Mouse (Mus musculus): ENCODE measurements at regions not wholly inside any gene's neighbourhood (a gene's known extent, or its start where the extent isn't known, plus 50 kb on each side); places are given as distances from the start of the nearest gene placed in this dataset.
"Not testable (repeated sequence)": the region's sequence is repeated elsewhere in the genome, so short reads cannot be mapped to it uniquely, and the experiment has no call there.

DNA sequence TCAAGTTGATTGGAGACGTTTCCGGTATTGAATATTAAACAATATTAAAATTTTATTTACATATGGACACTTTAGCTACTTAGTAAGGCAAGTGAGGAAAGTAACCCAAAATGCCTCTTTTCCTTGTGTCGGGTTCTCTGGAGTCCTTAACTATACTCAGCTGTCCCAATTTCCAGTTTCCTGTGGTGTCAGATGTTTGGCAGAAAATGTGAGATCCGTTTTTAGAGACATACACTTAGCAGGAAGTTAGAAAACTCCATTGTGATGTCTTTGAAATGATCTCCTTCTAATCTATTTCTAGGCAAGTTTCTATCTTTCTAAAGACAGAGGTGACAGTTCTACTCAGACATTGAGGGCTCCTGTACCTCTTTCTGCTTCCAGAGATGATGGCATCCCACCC lies 168.9 kb upstream of the Plcxd3 start:
- DNase-seq (ENCODE audit: extremely low spot score in 1 of 2, low spot score in 1 of 2), result peak in 1 of 2 experiments; percentile 61

DNA sequence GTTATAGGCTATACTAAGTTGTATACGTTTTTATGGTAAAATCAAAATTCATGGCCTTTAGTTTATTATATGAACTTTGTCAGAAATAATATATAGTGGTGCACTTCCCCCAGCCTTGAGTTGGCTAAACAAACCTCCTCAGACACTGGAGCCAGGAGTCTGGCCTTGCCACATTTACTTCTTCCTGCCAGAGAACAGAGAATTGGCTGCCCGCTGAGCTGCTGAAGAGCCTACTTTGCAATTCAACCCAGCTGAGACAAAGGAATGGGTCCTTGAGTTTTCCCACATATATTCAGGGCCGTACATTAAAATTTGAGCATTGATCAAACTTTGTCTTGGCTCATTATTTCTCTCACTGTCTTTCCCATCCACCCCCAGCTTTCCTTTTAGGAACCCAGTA lies 161.9 kb upstream of the Plcxd3 start:
- no peak for DNase-seq (ENCODE audit: extremely low spot score in 1 of 2, low spot score in 1 of 2)

DNA sequence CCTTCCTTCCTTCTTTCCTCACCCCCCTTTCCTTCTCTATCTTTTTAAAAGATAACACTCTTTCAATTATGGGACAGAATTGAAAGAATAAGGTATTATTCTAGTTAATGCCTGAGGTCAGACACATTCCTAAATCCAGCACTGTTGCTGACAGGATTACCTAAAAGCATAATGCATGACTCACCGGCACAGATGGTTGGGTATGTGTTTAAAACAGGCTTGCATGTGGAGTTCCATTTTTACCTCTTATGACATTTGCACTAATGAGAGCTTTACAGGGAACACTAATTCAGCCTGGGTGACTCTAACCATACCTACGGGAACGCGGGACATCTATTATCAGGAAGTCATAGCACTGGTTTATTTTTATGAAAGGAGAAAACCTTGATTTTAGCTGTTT lies 156.2 kb upstream of the Plcxd3 start:
- peak; percentile 50 to 74 for DNase-seq (ENCODE audit: extremely low spot score in 1 of 2, low spot score in 1 of 2)

DNA sequence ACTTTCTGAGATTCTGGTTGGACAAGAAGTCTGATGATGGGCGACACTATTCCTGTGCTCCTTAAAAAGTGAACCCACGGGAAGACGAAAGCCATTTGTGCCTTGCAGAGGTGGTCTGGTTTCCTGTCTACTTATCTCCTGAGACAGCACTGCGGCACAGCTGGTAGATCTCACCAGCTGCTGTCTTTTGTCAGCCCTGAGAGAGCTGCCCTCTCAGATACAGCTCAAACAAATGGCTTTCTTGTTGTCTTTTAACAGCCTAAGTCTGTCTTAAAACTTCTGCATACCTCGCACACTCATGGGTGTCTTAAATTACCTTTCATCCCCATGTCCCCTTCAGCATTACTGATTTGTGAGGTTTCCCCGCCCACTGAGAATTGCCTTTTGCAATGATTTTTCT lies 147.2 kb upstream of the Plcxd3 start:
- DNase-seq (ENCODE audit: extremely low spot score in 1 of 2, low spot score in 1 of 2), result no peak

DNA sequence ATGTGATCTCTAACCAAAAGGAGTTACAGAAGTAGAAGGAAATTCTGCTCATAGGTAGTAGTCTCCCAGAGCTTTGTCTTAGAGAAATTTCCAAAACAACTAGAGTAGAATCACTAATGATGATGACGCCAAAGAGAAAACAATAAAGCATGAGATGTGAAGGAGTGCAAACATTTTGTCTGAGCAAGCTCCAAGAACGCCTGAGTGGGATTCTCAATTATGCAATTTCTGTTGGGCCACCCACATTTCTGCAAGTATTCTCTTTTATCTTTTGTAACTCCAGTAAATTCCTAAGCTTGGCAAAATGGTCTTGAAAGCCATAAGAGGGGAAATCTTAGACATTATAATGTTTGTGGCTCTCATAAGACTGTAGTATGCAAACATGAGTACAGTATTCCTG lies 134.6 kb upstream of the Plcxd3 start:
- peak in 1 of 2 experiments; percentile 31 for DNase-seq (ENCODE audit: extremely low spot score in 1 of 2, low spot score in 1 of 2)

DNA sequence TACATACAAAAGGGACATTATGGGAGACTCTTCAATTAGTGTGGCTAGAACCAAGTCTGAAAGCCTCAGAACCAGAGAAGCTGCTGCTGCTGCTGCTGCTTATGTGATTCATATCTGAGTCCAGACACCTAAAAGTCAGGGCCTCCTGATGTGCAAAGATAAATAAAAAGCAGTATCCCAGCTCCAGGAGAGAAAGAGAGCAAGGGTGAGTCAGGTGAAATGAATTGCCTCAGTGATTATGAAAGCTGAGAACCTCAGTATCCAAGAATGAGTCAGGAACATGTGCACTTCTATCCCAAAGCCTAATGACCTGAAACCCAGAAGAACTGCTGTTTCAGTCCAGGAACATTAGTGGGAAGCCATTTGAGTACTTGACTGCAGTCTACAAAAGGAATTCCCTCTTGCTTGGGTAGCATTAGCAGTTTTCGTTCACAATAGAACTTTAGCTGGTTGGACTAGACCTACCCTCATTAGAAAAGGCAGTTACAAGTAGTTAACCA lies 127.6 kb upstream of the Plcxd3 start:
- no peak for DNase-seq (ENCODE audit: extremely low spot score in 1 of 2, low spot score in 1 of 2)

DNA sequence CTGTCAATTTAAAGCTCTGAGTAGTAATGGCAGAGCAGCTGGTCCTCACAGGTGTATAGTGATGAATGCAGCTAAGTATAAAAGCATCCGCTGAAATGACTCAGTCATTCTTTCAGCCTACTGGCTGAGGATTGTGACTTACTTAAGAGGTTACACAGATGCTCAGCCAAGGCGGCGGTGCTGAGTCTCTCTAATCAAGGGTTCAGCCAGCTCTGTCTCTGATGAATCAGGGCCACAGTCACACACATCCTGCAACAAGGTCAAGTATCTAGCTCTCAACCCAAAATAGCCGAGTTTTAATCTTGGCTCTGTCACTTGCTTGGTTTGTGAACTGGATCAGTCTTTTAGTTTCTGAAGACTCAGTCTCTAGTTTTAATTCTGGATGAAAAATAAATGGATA lies 110.7 kb upstream of the Plcxd3 start:
- peak in 1 of 2 experiments; percentile 6 for DNase-seq (ENCODE audit: extremely low spot score in 1 of 2, low spot score in 1 of 2)

DNA sequence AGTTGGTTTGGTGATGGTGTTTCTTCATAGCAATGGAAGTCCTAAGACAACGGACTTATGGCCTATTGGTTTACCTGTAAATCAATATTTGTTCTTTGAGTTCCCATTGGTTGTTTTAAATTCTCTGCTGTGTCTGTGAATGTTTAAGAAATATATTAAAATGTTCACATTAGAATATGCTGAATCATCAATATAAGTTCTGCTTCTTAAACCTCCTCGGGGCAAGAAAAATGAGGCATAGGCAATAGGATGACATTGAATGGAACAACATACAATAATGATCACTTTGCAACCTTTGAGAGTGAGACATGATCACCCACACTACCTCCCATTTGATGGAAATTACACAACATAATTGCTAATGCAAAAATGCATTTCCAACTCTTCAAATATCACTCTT lies 105.5 kb upstream of the Plcxd3 start:
- no peak for DNase-seq (ENCODE audit: extremely low spot score in 1 of 2, low spot score in 1 of 2)

DNA sequence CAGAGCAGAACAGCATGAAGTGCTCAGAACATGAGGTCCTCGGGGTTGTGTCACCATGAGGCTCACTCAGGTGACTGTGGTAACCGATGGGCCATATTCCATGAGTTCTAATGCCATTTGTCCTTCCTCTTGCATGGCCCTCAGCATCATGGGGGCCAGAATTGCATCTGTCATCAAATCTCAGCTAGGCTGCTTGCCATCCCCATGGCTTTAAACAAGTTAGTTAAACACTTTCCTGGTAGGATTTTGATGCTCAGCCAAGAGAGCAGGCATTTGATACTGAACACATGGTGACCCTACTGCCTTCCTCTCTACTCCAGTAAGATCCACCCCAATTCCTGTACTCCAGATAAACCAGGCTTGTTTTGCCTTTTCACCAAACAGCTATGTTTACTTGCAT lies 98.3 kb upstream of the Plcxd3 start:
- DNase-seq (ENCODE audit: extremely low spot score in 1 of 2, low spot score in 1 of 2), result no peak

DNA sequence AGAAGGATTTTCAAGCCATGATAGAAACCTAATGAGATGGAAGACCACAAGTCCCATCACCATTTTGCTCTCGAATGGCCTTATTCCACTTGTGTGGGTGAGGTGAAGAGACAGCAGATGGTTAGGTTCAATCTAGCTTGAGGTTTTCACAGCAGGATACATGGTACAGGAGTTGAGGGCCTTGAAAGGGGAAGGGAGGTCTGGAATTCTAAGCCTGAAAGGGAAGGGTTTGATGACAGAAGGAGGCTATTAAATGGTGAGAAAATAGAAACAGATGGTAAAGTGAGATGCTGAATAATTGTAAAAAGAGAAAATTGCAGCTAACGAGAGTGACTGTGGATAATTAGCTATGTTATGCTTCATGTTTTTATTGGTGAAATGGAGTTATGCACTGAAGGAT lies 67.8 kb upstream of the Plcxd3 start:
- DNase-seq (ENCODE audit: extremely low spot score in 1 of 2, low spot score in 1 of 2), result no peak

DNA sequence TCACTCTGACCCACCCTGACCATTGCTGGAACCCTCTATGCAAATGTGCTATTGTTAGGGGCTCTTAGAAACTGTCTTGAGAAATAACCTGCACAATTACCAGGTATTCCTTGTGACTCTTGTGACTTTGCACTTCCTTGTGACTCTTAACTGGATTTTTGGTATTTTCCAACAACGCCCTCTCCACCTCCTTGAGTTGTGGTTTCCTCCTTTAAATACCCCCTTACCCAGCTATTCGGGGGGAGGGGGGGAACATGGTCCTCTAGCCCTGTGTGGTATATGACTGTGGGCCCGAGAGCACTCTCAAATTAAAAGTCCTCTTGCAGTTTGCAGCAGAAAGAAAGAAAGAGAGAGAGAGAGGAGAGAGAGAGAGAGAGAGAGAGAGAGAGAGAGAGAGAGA lies 61.6 kb upstream of the Plcxd3 start:
- DNase-seq (ENCODE audit: extremely low spot score in 1 of 2, low spot score in 1 of 2), result not testable (repeated sequence)

DNA sequence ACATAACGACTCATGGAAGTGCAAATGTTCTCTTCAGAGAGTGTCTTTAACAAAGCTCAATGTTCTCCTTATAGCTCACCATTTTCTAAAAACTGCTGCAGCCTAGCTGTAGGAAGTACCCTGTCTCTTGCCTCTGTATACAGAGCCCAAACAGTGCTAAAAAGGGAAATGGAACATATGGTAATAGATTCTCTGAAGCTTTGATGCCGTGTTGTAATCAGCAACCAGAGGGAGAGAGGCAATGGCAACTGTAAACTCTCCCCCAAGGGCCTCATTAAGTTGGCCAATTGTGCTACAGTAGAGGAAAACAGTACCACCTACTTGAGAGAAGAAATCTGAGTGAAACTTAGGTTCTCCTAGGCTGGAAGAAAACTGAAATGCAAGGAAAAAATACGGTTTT lies 59.4 kb upstream of the Plcxd3 start:
- peak; percentile 14 to 43 for DNase-seq (ENCODE audit: extremely low spot score in 1 of 2, low spot score in 1 of 2)
